Mouse (Mus musculus): ENCODE data around the gene Amh.

Amh gene

DNA sequence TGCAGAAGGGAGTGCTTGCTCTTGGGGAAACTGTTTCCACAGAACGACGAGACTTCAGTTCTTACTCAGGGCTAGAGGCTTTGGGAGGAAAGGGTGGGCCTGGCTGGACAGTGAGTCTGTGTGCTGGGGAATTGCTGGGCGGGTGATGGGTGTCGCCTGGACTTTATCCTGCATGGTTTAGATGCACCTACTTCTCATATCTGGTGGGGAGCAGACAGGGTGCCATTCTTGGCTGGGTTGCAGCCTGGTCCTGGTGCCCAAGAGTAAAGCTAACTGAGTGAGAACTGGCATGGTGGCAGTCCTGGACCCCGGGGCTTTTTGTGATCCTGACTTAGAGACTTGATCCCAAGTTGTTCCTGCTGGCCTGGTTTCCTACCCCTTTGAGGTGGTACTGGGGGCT lies 51.9 kb downstream of the Amh start:
- DNase-seq (ENCODE audit: low spot score) = no peak

Measured in embryo, embryonic 10 days (tissue).